Mouse (Mus musculus): ENCODE data around the gene Znrf4. TPM values are rescaled to one million over a fixed set of nuclear protein-coding genes. Genes with fewer than 3 reads are reported as not detected.
A peak's percentile ranks its signal among the peaks of the same experiment; 100 is the strongest.

Znrf4 gene
- polyA plus RNA-seq, 2 experiments: not detected

GRCm38 (mm10) chr17:56554122-56554551 is 41.9 kb upstream of the Znrf4 start, which contains the start of gene Gm20219:
Gene Gm20219, minus strand, starts transcription at chr17:56554387.
- Histone ChIP-seq H3K4me2 (ENCODE audit: low read depth) (no peak within 1 kb of the TSS), H3K27me3 (ENCODE audit: control insufficient read depth, insufficient read depth, low read length) (no peaks in the 10 kb centered on the region), H3K27ac (no peak within 1 kb of the TSS), H3K36me3 (replicated peaks; ENCODE audit: control insufficient read depth, insufficient read depth, low read depth) (no peaks in the 10 kb centered on the region), H3K9me3 (ENCODE audit: control insufficient read depth, low read length) (no peaks in the 10 kb centered on the region), H3K9ac (replicated peaks) (no peak within 1 kb of the TSS), H3K4me1 (replicated peaks; ENCODE audit: control insufficient read depth in 2 of 2, insufficient read depth in 2 of 2, low read length in 1 of 2) (no peaks in the 10 kb centered on the region), H3K4me3 (ENCODE audit: insufficient read depth in 1 of 2, low read depth in 2 of 2, low read length in 2 of 2) (no peak within 1 kb of the TSS)
- no peak for TF ChIP-seq EP300 (IDR thresholded peaks at IDR 0.05; ENCODE audit: low read depth)
- no peak for TF ChIP-seq CTCF (IDR thresholded peaks at IDR 0.05; ENCODE audit: low read depth)
- ATAC-seq (ENCODE audit: insufficient read depth) (no peak), DNase-seq (ENCODE audit: low read depth in 3 of 3, low spot score in 3 of 3) (no peak)
- 67% methylated on average over 20 of the region's 20 CpGs for WGBS (ENCODE audit: insufficient replicate concordance)

- TF ChIP-seq EP300 (IDR thresholded peaks at IDR 0.05; ENCODE audit: low read depth) (no peak), CTCF (IDR thresholded peaks at IDR 0.05; ENCODE audit: low read depth) (peak; percentile 100)
These were observed 40.6 kb upstream of the Znrf4 start for GRCm38 (mm10) chr17:56552781-56553363.

GRCm38 (mm10) chr17:56551841-56552581 is 39.8 kb upstream of the Znrf4 start:
- no peak for TF ChIP-seq CTCF (IDR thresholded peaks at IDR 0.05; ENCODE audit: low read depth)
- no peak for TF ChIP-seq EP300 (IDR thresholded peaks at IDR 0.05; ENCODE audit: low read depth)
- H3K9me3 ChIP-seq (ENCODE audit: control insufficient read depth, low read length): no peaks in the 10 kb centered on the region
- no peaks in the 10 kb centered on the region for H3K4me1 ChIP-seq (replicated peaks; ENCODE audit: control insufficient read depth in 2 of 2, insufficient read depth in 2 of 2, low read length in 1 of 2)
- no peaks in the 10 kb centered on the region for H3K36me3 ChIP-seq (replicated peaks; ENCODE audit: control insufficient read depth, insufficient read depth, low read depth)
- no peaks in the 10 kb centered on the region for H3K27me3 ChIP-seq (ENCODE audit: control insufficient read depth, insufficient read depth, low read length)
- DNase-seq (ENCODE audit: low read depth in 3 of 3, low spot score in 3 of 3) (no peak), ATAC-seq (ENCODE audit: insufficient read depth) (no peak)
- H3K4me2 ChIP-seq (ENCODE audit: low read depth): no peak overlapping the region
- no peak overlapping the region for H3K4me3 ChIP-seq (ENCODE audit: insufficient read depth in 1 of 2, low read depth in 2 of 2, low read length in 2 of 2)
- 70% methylated on average over 6 of the region's 6 CpGs for WGBS (ENCODE audit: insufficient replicate concordance)
- no peak overlapping the region for H3K9ac ChIP-seq (replicated peaks)
- H3K27ac ChIP-seq: no peak overlapping the region

More at GRCm38 (mm10) chr17:56552781-56553363, 40.6 kb upstream of the Znrf4 start:
- no peak overlapping the region for H3K4me3 ChIP-seq (ENCODE audit: insufficient read depth in 1 of 2, low read depth in 2 of 2, low read length in 2 of 2)
- ATAC-seq (ENCODE audit: insufficient read depth): 0 out of 2 replicates have a peak, but pooled peaks have one; percentile 46
- no peaks in the 10 kb centered on the region for H3K4me1 ChIP-seq (replicated peaks; ENCODE audit: control insufficient read depth in 2 of 2, insufficient read depth in 2 of 2, low read length in 1 of 2)
- H3K27ac ChIP-seq: no peak overlapping the region
- DNase-seq (ENCODE audit: low read depth in 3 of 3, low spot score in 3 of 3): peak; percentile 42 to 53 (median 47)
- H3K9me3 ChIP-seq (ENCODE audit: control insufficient read depth, low read length): no peaks in the 10 kb centered on the region
- no peaks in the 10 kb centered on the region for H3K36me3 ChIP-seq (replicated peaks; ENCODE audit: control insufficient read depth, insufficient read depth, low read depth)
- no peaks in the 10 kb centered on the region for H3K27me3 ChIP-seq (ENCODE audit: control insufficient read depth, insufficient read depth, low read length)
- 50% methylated on average over 5 of the region's 5 CpGs for WGBS (ENCODE audit: insufficient replicate concordance)
- H3K4me2 ChIP-seq (ENCODE audit: low read depth): no peak overlapping the region
- H3K9ac ChIP-seq (replicated peaks): no peak overlapping the region

- Histone ChIP-seq H3K4me3 (ENCODE audit: insufficient read depth in 1 of 2, low read depth in 2 of 2, low read length in 2 of 2) (no peak overlapping the region), H3K4me1 (replicated peaks; ENCODE audit: control insufficient read depth in 2 of 2, insufficient read depth in 2 of 2, low read length in 1 of 2) (no peaks in the 10 kb centered on the region; a peak in 1 of 4 replicates), H3K9me3 (ENCODE audit: control insufficient read depth, low read length) (no peaks in the 10 kb centered on the region), H3K27me3 (ENCODE audit: control insufficient read depth, insufficient read depth, low read length) (no peaks in the 10 kb centered on the region), H3K27ac (no peak overlapping the region), H3K4me2 (ENCODE audit: low read depth) (no peak overlapping the region), H3K36me3 (replicated peaks; ENCODE audit: control insufficient read depth, insufficient read depth, low read depth) (no peaks in the 10 kb centered on the region), H3K9ac (replicated peaks) (no peak overlapping the region)
- DNase-seq (ENCODE audit: low read depth in 3 of 3, low spot score in 3 of 3) (no peak), ATAC-seq (ENCODE audit: insufficient read depth) (no peak)
- TF ChIP-seq EP300 (IDR thresholded peaks at IDR 0.05; ENCODE audit: low read depth): no peak
- TF ChIP-seq CTCF (IDR thresholded peaks at IDR 0.05; ENCODE audit: low read depth): no peak
- 76% methylated on average over 12 of the region's 12 CpGs for whole genome bisulfite sequencing (ENCODE audit: insufficient replicate concordance)
These were observed 38.7 kb upstream of the Znrf4 start for GRCm38 (mm10) chr17:56550784-56551475.

Data from liver, embryonic 14.5 days (tissue).